Mouse (Mus musculus) brain, embryonic 14.5 days (tissue): Measurements from ENCODE around the gene Lsm14a. TPM values are rescaled to one million over a fixed set of nuclear protein-coding genes. Genes with fewer than 3 reads are reported as not detected.

Source experiments
- DNase-seq: peaks from one replicate; pipeline ENCODE4 v3.0.0-alpha.2; 2011; ENCODE audit warnings: low read depth
- CTCF ChIP-seq: fragments of 200-500 bp; IDR thresholded peaks from 2 replicates; pipeline ENCODE4 v1.5.1; 2012; ENCODE audit warnings: inconsistent platforms, mild to moderate bottlenecking, moderate library complexity, borderline replicate concordance; ENCODE audit not compliant: insufficient read depth, insufficient read length; ENCODE audit errors: extremely low read depth
- POLR2A ChIP-seq: fragments of 200-500 bp; IDR thresholded peaks from 2 replicates; pipeline ENCODE4 v1.6.1; 2012; ENCODE audit warnings: mild to moderate bottlenecking, inconsistent platforms, borderline replicate concordance; ENCODE audit not compliant: poor library complexity, insufficient read depth, insufficient read length, severe bottlenecking; ENCODE audit errors: extremely low read depth
- polyA plus RNA-seq: library from polyadenylated mRNA; depleted of rRNA; stranded (reverse); fragments of >200 nt; gene quantifications from 2 replicates; pipeline ENCODE4 v1.2.3, GENCODE M21; 2012; rRNA removed

Gene Lsm14a
- 68.7 and 83.9 TPM in 2 replicates for polyA plus RNA-seq

GRCm38 (mm10) chr7:34393215-34393614, at the start of gene Lsm14a:
Gene Lsm14a (minus strand): TSS chr7:34393315.
- no peak for TF ChIP-seq CTCF
- no peak for TF ChIP-seq POLR2A

GRCm38 (mm10) chr7:34438903-34439302, 45.8 kb upstream of the Lsm14a start:
- no peak for TF ChIP-seq CTCF
- no peak for TF ChIP-seq POLR2A

More at GRCm38 (mm10) chr7:34393215-34393614, at the start of gene Lsm14a:
- DNase-seq = no peak

GRCm38 (mm10) chr7:34433597-34433996, 40.5 kb upstream of the Lsm14a start:
- no peak for TF ChIP-seq POLR2A
- peak; percentile 19; the same call in 1 of the 2 replicates for TF ChIP-seq CTCF
- no peak for DNase-seq

More at GRCm38 (mm10) chr7:34438903-34439302, 45.8 kb upstream of the Lsm14a start:
- DNase-seq = peak; percentile 71

GRCm38 (mm10) chr7:34421201-34421600, 28.1 kb upstream of the Lsm14a start:
- DNase-seq = no peak
- no peak for TF ChIP-seq CTCF

- TF ChIP-seq CTCF (peak; percentile 87), POLR2A (no peak)
- peak; percentile 89 for DNase-seq
Observed at GRCm38 (mm10) chr7:34407492-34407891, 14.4 kb upstream of the Lsm14a start.

GRCm38 (mm10) chr7:34403876-34404275, 10.8 kb upstream of the Lsm14a start:
- no peak for DNase-seq
- TF ChIP-seq POLR2A (no peak), CTCF (no peak)

- DNase-seq = no peak
- TF ChIP-seq POLR2A (no peak), CTCF (peak; percentile 26; the same call in 1 of the 2 replicates)
Observed at GRCm38 (mm10) chr7:34400070-34400469, 7.0 kb upstream of the Lsm14a start.

GRCm38 (mm10) chr7:34398831-34399230, 5.7 kb upstream of the Lsm14a start:
- TF ChIP-seq POLR2A (no peak), CTCF (peak; percentile 22; the same call in 1 of the 2 replicates)
- no peak for DNase-seq

GRCm38 (mm10) chr7:34396791-34397190, 3.7 kb upstream of the Lsm14a start:
- TF ChIP-seq POLR2A (no peak), CTCF (no peak)
- no peak for DNase-seq

- no peak for DNase-seq
- TF ChIP-seq CTCF (no peak), POLR2A (no peak)
Observed at GRCm38 (mm10) chr7:34395761-34396160, 2.6 kb upstream of the Lsm14a start.

GRCm38 (mm10) chr7:34394636-34395035, 1.5 kb upstream of the Lsm14a start:
- no peak for DNase-seq
- TF ChIP-seq POLR2A (no peak), CTCF (no peak)

- TF ChIP-seq POLR2A = no peak
- no peak for TF ChIP-seq CTCF
- peak; percentile 86 for DNase-seq
Observed at GRCm38 (mm10) chr7:34394091-34394490, 976 bp upstream of the Lsm14a start.
